Mouse (Mus musculus) stomach, postnatal 0 days (tissue): Measurements from ENCODE around the gene Ears2. TPM values are rescaled to one million over a fixed set of nuclear protein-coding genes. Genes with fewer than 3 reads are reported as not detected.
"Not testable (repeated sequence)": the region's sequence is repeated elsewhere in the genome, so short reads cannot be mapped to it uniquely, and the experiment has no call there.

Experiments used
- ATAC-seq: fragments of 200-750 bp; cut with Nextera tagmentation; 2 replicates; pipeline ENCODE4 v1.8.0; 2017; ENCODE audit not compliant: low FRiP score, low TSS enrichment
- DNase-seq: peaks from one replicate; pipeline ENCODE4 v3.0.0-alpha.2; 2016; ENCODE audit warnings: low spot score
- H3K27ac ChIP-seq: fragments of 300-500 bp; sonication (generic); replicated peaks from 2 replicates; pipeline ENCODE4 v1.5.1; 2014; ENCODE audit warnings: mild to moderate bottlenecking, control low read depth
- H3K27me3 ChIP-seq: fragments of 300-500 bp; sonication (generic); 2 replicates; pipeline ENCODE4 v1.6.1; 2014; ENCODE audit warnings: low read length; ENCODE audit not compliant: control insufficient read depth, insufficient read depth
- H3K36me3 ChIP-seq: fragments of 300-500 bp; sonication (generic); 2 replicates; pipeline ENCODE4 v1.6.1; 2014; ENCODE audit warnings: low read length, mixed read lengths; ENCODE audit not compliant: control insufficient read depth, insufficient read depth
- H3K4me1 ChIP-seq: fragments of 300-500 bp; sonication (generic); replicated peaks from 2 replicates; pipeline ENCODE4 v1.6.1; 2014; ENCODE audit warnings: antibody characterized with exemption; ENCODE audit not compliant: control insufficient read depth, insufficient read depth
- H3K4me2 ChIP-seq: fragments of 300-500 bp; sonication (generic); replicated peaks from 2 replicates; pipeline ENCODE4 v1.6.1; 2014; ENCODE audit warnings: low read depth, mild to moderate bottlenecking, control low read depth, moderate library complexity
- H3K4me3 ChIP-seq: fragments of 300-500 bp; sonication (generic); 2 replicates; pipeline ENCODE4 v1.5.1; 2014; ENCODE audit warnings: low read depth, low read length, control low read depth
- H3K9ac ChIP-seq: fragments of 300-500 bp; sonication (generic); 2 replicates; pipeline ENCODE4 v1.6.1; 2014; ENCODE audit warnings: mild to moderate bottlenecking, low read length, control low read depth, mixed read lengths
- H3K9me3 ChIP-seq: fragments of 300-500 bp; sonication (generic); 2 replicates; pipeline ENCODE4 v1.6.1; 2016; ENCODE audit warnings: low read length; ENCODE audit not compliant: control insufficient read depth
- CTCF ChIP-seq: IDR thresholded peaks from 2 replicates; pipeline ENCODE4 v1.5.1; 2016; ENCODE audit warnings: antibody characterized with exemption, low read depth, mild to moderate bottlenecking, moderate library complexity
- EP300 ChIP-seq: optimal IDR thresholded peaks from 2 replicates; pipeline ENCODE3; 2016; ENCODE audit warnings: antibody characterized with exemption
- WGBS: fragments of 180-500 bp; shearing (Covaris S2); extraction: QIAGEN DNeasy Blood & Tissue Kit; methylation state at CpG from one replicate; pipeline ENCODE4 v1.1.7; 2014; 5-methylcytosine and 5-hydroxymethylcytosine counted together
- polyA plus RNA-seq: library from polyadenylated mRNA; unstranded; fragments of >200 nt; fragmentation: Nextera tagmentation; extraction: Ambion mirVana; gene quantifications from 2 replicates; pipeline ENCODE4 v1.2.1, GENCODE M21; 2015

The Ears2 gene
- 10.7 TPM in 2 replicates for polyA plus RNA-seq

- TF ChIP-seq EP300 (peak; percentile 47), CTCF (peak; percentile 38)
- under 1% methylated on average over 60 of the region's 60 CpGs for WGBS
These were observed at the start of gene Ears2, which contains the start of gene Ubfd1 for GRCm38 (mm10) chr7:122066945-122067516. Gene Ears2, minus strand, starts transcription at chr7:122067263. Gene Ubfd1, plus strand, starts transcription at chr7:122067175.

GRCm38 (mm10) chr7:122108206-122108605 lies 41.1 kb upstream of the Ears2 start:
- 95% methylated on average over 6 of the region's 6 CpGs for WGBS
- H3K27ac ChIP-seq: no peak overlapping the region
- no peak for DNase-seq
- ATAC-seq: no peak
- no peaks in the 10 kb centered on the region for H3K9me3 ChIP-seq
- H3K9ac ChIP-seq: no peak overlapping the region
- H3K36me3 ChIP-seq: no peaks in the 10 kb centered on the region
- no peak overlapping the region for H3K4me2 ChIP-seq
- H3K27me3 ChIP-seq: no peaks in the 10 kb centered on the region
- H3K4me3 ChIP-seq: no peak overlapping the region
- no peaks in the 10 kb centered on the region for H3K4me1 ChIP-seq
- TF ChIP-seq CTCF (no peak), EP300 (no peak)

More at GRCm38 (mm10) chr7:122066945-122067516, at the start of gene Ears2, which contains the start of gene Ubfd1:
- H3K4me3 ChIP-seq: peak within 1 kb of the TSS; percentile 99
- peaks cover 8% of the 10 kb centered on the region; the same call in 1 of the 2 replicates for H3K36me3 ChIP-seq
- no peaks in the 10 kb centered on the region for H3K27me3 ChIP-seq
- ATAC-seq (peak; percentile 98), DNase-seq (peak; percentile 95)
- peak within 1 kb of the TSS; percentile 99 for H3K9ac ChIP-seq
- peak within 1 kb of the TSS; percentile 95 for H3K27ac ChIP-seq
- peak within 1 kb of the TSS; percentile 86 for H3K4me2 ChIP-seq
- no peaks in the 10 kb centered on the region; the same call in 1 of the 2 replicates for H3K4me1 ChIP-seq
- no peaks in the 10 kb centered on the region for H3K9me3 ChIP-seq

- Histone ChIP-seq H3K9ac (peak within 1 kb of the TSS; percentile 82), H3K4me3 (peak within 1 kb of the TSS; percentile 69), H3K27me3 (no peaks in the 10 kb centered on the region), H3K27ac (peak within 1 kb of the TSS; percentile 58), H3K4me2 (peak within 1 kb of the TSS; percentile 64), H3K36me3 (no peaks in the 10 kb centered on the region; the same call in 1 of the 2 replicates), H3K9me3 (no peaks in the 10 kb centered on the region), H3K4me1 (peaks cover 4% of the 10 kb centered on the region)
- no peak for TF ChIP-seq EP300
- peak; percentile 78 for TF ChIP-seq CTCF
- under 1% methylated on average over 31 of the region's 43 CpGs for WGBS
- peak; percentile 99 for ATAC-seq
- DNase-seq: peak; percentile 89
These were observed 34.7 kb upstream of the Ears2 start, which contains the start of gene Ndufab1 for GRCm38 (mm10) chr7:122101747-122102244. Gene Ndufab1, minus strand, starts transcription at chr7:122101886.

- ATAC-seq: peak; percentile 80
- peak overlapping the region; percentile 63 for H3K4me2 ChIP-seq
- not testable (repeated sequence) for H3K9me3 ChIP-seq, H3K27me3 ChIP-seq, H3K36me3 ChIP-seq, H3K4me1 ChIP-seq
- WGBS: 5% methylated on average over 28 of the region's 28 CpGs
- H3K27ac ChIP-seq: peak overlapping the region; percentile 58
- DNase-seq: peak; percentile 62
- peak overlapping the region; percentile 82 for H3K9ac ChIP-seq
- H3K4me3 ChIP-seq: peak overlapping the region; percentile 69
These were observed 34.1 kb upstream of the Ears2 start for GRCm38 (mm10) chr7:122101014-122101746.

GRCm38 (mm10) chr7:122099222-122099621 lies 32.2 kb upstream of the Ears2 start:
- DNase-seq: peak; percentile 56
- TF ChIP-seq EP300 (no peak), CTCF (peak; percentile 90)
- WGBS: 48% methylated on average over 4 of the region's 4 CpGs
- no peaks in the 10 kb centered on the region for H3K9me3 ChIP-seq
- ATAC-seq: peak; percentile 49; the same call in 1 of the 2 replicates
- H3K36me3 ChIP-seq: peaks cover 8% of the 10 kb centered on the region
- H3K27me3 ChIP-seq: no peaks in the 10 kb centered on the region
- H3K9ac ChIP-seq: no peak overlapping the region
- peaks cover 4% of the 10 kb centered on the region for H3K4me1 ChIP-seq
- H3K27ac ChIP-seq: no peak overlapping the region
- no peak overlapping the region for H3K4me2 ChIP-seq
- H3K4me3 ChIP-seq: no peak overlapping the region
